Mouse (Mus musculus): ENCODE measurements at regions not wholly inside any gene's neighbourhood (a gene's known extent, or its start where the extent isn't known, plus 50 kb on each side); places are given as distances from the start of the nearest gene placed in this dataset.

- Histone ChIP-seq H3K4me2 (ENCODE audit: insufficient read depth, low read depth, poor library complexity, severe bottlenecking) (no peak overlapping the region), H3K36me3 (replicated peaks in 1 of 2; ENCODE audit: control insufficient read depth in 1 of 2, insufficient read depth in 1 of 2, low read length in 1 of 2) (no peaks in the 10 kb centered on the region), H3K4me1 (ENCODE audit: control insufficient read depth in 1 of 2, insufficient read depth in 2 of 2) (no peaks in the 10 kb centered on the region), H3K27ac (ENCODE audit: insufficient read depth, low read depth) (no peak overlapping the region), H3K79me2 (replicated peaks; ENCODE audit: control insufficient read depth, extremely low read depth, insufficient read depth, poor library complexity, severe bottlenecking) (no peaks in the 10 kb centered on the region), H3K9me3 (replicated peaks; ENCODE audit: low read length) (peaks cover 5% of the 10 kb centered on the region), H3K4me3 (replicated peaks in 1 of 3; ENCODE audit: low read depth in 2 of 3, low read length in 2 of 3, poor library complexity in 1 of 3) (no peak overlapping the region), H3K27me3 (replicated peaks) (peaks cover 8% of the 10 kb centered on the region), H3K9ac (ENCODE audit: insufficient read depth, low read depth) (no peak overlapping the region)
- no peak for TF ChIP-seq ETS1 (conservative IDR thresholded peaks at IDR 0.05; ENCODE audit: low read depth, low read length)
- no peak for TF ChIP-seq JUN (IDR thresholded peaks at IDR 0.05; ENCODE audit: insufficient read depth, low read depth, low read length)
- no peak for TF ChIP-seq MYC (IDR thresholded peaks at IDR 0.05; ENCODE audit: low read depth, low read length)
- TF ChIP-seq E2F4 (IDR thresholded peaks at IDR 0.05; ENCODE audit: insufficient replicate concordance, low read depth, low read length): no peak
- TF ChIP-seq ZC3H11A (IDR thresholded peaks at IDR 0.05; ENCODE audit: low read depth, low read length): no peak
- no peak for TF ChIP-seq KAT2A (IDR thresholded peaks at IDR 0.05; ENCODE audit: insufficient replicate concordance, low read length)
- no peak for TF ChIP-seq CHD1 (IDR thresholded peaks at IDR 0.05; ENCODE audit: low read depth, low read length)
- no peak for TF ChIP-seq HCFC1 (IDR thresholded peaks at IDR 0.05; ENCODE audit: low read depth, low read length)
- no peak for TF ChIP-seq NELFE (IDR thresholded peaks at IDR 0.05; ENCODE audit: low read depth, low read length)
- TF ChIP-seq SMC3 (IDR thresholded peaks at IDR 0.05; ENCODE audit: low read depth, low read length): no peak
- no peak for TF ChIP-seq TCF12 (IDR thresholded peaks at IDR 0.05; ENCODE audit: low read depth, low read length)
- no peak for TF ChIP-seq ZMIZ1 (IDR thresholded peaks at IDR 0.05; ENCODE audit: low read depth, low read length)
- no peak for TF ChIP-seq NRF1 (IDR thresholded peaks at IDR 0.05; ENCODE audit: low read depth, low read length)
- no peak for TF ChIP-seq EP300 (IDR thresholded peaks at IDR 0.05; ENCODE audit: low read length)
- TF ChIP-seq ZNF384 (IDR thresholded peaks at IDR 0.05; ENCODE audit: low read depth, low read length): no peak
- dilution Hi-C loops (cut with MboI; ENCODE audit: extremely low pct_ligation_motif_present, extremely low pct_unique_long_range_greater_than_20kb, low sequenced_read_pairs) (no loop called here), in situ Hi-C loops (cut with MboI; ENCODE audit: low pct_ligation_motif_present, low pct_unique_long_range_greater_than_20kb, low sequenced_read_pairs) (no loop called here)
- no peak for DNase-seq (ENCODE audit: extremely low read depth)
Observed at GRCm38 (mm10) chr11:90738741-90739140, 50.6 kb upstream of the Tom1l1 start.

All from CH12.LX (cell line).